Mouse (Mus musculus) splenic B cell, adult 2 months (primary cell): ENCODE data around the gene Eng.

ENCODE experiments used
- DNase-seq: peaks from one replicate; pipeline ENCODE4 v3.0.0-alpha.2; 2011; ENCODE audit warnings: low read depth, low spot score
- H3K27me3 ChIP-seq: 2 replicates; pipeline ENCODE4 v1.6.1; 2012; ENCODE audit warnings: mild to moderate bottlenecking, low read length, moderate library complexity, mixed read lengths; ENCODE audit not compliant: control insufficient read depth, poor library complexity, insufficient read depth, severe bottlenecking
- H3K36me3 ChIP-seq: 2 replicates; pipeline ENCODE4 v1.6.1; 2012; ENCODE audit warnings: mild to moderate bottlenecking, low read length, moderate library complexity, mixed read lengths; ENCODE audit not compliant: control insufficient read depth, poor library complexity, insufficient read depth, severe bottlenecking

Eng gene

GRCm38 (mm10) chr2:32645647-32646046 is 748 bp upstream of the Eng start:
- Histone ChIP-seq H3K36me3 (no peaks in the 10 kb centered on the region), H3K27me3 (no peaks in the 10 kb centered on the region)
- no peak for DNase-seq

- DNase-seq: no peak
- Histone ChIP-seq H3K36me3 (no peaks in the 10 kb centered on the region), H3K27me3 (no peaks in the 10 kb centered on the region)
Observed at GRCm38 (mm10) chr2:32647366-32647765, 971 bp downstream of the Eng start.

- Histone ChIP-seq H3K36me3 (no peaks in the 10 kb centered on the region), H3K27me3 (no peaks in the 10 kb centered on the region)
- DNase-seq: no peak
Observed at GRCm38 (mm10) chr2:32653764-32654163, 7.4 kb downstream of the Eng start.

- Histone ChIP-seq H3K36me3 (no peaks in the 10 kb centered on the region), H3K27me3 (no peaks in the 10 kb centered on the region)
- DNase-seq: peak; percentile 19
Observed at GRCm38 (mm10) chr2:32654743-32655393, 8.5 kb downstream of the Eng start.

GRCm38 (mm10) chr2:32655394-32655744 is 9.0 kb downstream of the Eng start:
- H3K27me3 ChIP-seq: no peaks in the 10 kb centered on the region
- no peak for DNase-seq
- no peaks in the 10 kb centered on the region for H3K36me3 ChIP-seq

GRCm38 (mm10) chr2:32655826-32656225 is 9.4 kb downstream of the Eng start:
- peak; percentile 45 for DNase-seq
- Histone ChIP-seq H3K27me3 (no peaks in the 10 kb centered on the region), H3K36me3 (no peaks in the 10 kb centered on the region)

GRCm38 (mm10) chr2:32658873-32659272 is 12.5 kb downstream of the Eng start:
- DNase-seq: no peak
- Histone ChIP-seq H3K27me3 (no peaks in the 10 kb centered on the region), H3K36me3 (no peaks in the 10 kb centered on the region)

- H3K36me3 ChIP-seq: no peaks in the 10 kb centered on the region
- DNase-seq: no peak
- no peaks in the 10 kb centered on the region for H3K27me3 ChIP-seq
Observed at GRCm38 (mm10) chr2:32661509-32662107, 15.2 kb downstream of the Eng start.

GRCm38 (mm10) chr2:32662291-32662690 is 15.9 kb downstream of the Eng start:
- Histone ChIP-seq H3K27me3 (no peaks in the 10 kb centered on the region), H3K36me3 (no peaks in the 10 kb centered on the region)
- DNase-seq: no peak

GRCm38 (mm10) chr2:32665345-32665744 is 18.9 kb downstream of the Eng start:
- Histone ChIP-seq H3K27me3 (no peaks in the 10 kb centered on the region), H3K36me3 (no peaks in the 10 kb centered on the region)
- DNase-seq: no peak

- H3K36me3 ChIP-seq: no peaks in the 10 kb centered on the region
- H3K27me3 ChIP-seq: no peaks in the 10 kb centered on the region
- no peak for DNase-seq
Observed at GRCm38 (mm10) chr2:32665853-32666252, 19.5 kb downstream of the Eng start.

GRCm38 (mm10) chr2:32667775-32668174 is 21.4 kb downstream of the Eng start:
- DNase-seq: no peak
- H3K36me3 ChIP-seq: no peaks in the 10 kb centered on the region
- H3K27me3 ChIP-seq: no peaks in the 10 kb centered on the region

- no peak for DNase-seq
- Histone ChIP-seq H3K36me3 (no peaks in the 10 kb centered on the region), H3K27me3 (no peaks in the 10 kb centered on the region)
Observed at GRCm38 (mm10) chr2:32668176-32668575, 21.8 kb downstream of the Eng start.

- H3K36me3 ChIP-seq: no peaks in the 10 kb centered on the region
- H3K27me3 ChIP-seq: no peaks in the 10 kb centered on the region
- no peak for DNase-seq
Observed at GRCm38 (mm10) chr2:32669876-32670275, 23.5 kb downstream of the Eng start.

GRCm38 (mm10) chr2:32671147-32671546 is 24.8 kb downstream of the Eng start:
- no peaks in the 10 kb centered on the region for H3K36me3 ChIP-seq
- DNase-seq: no peak

More at GRCm38 (mm10) chr2:32671147-32671546, 24.8 kb downstream of the Eng start:
- H3K27me3 ChIP-seq: no peaks in the 10 kb centered on the region
